Mouse (Mus musculus): ENCODE measurements around the gene Bean1. TPM values are rescaled to one million over a fixed set of nuclear protein-coding genes. Genes with fewer than 3 reads are reported as not detected.
"Not testable (repeated sequence)": the region's sequence is repeated elsewhere in the genome, so short reads cannot be mapped to it uniquely, and the experiment has no call there.

Bean1 gene
- total RNA-seq, 2 experiments from 2014 or later, result 9.5 to 11.2 TPM

DNA sequence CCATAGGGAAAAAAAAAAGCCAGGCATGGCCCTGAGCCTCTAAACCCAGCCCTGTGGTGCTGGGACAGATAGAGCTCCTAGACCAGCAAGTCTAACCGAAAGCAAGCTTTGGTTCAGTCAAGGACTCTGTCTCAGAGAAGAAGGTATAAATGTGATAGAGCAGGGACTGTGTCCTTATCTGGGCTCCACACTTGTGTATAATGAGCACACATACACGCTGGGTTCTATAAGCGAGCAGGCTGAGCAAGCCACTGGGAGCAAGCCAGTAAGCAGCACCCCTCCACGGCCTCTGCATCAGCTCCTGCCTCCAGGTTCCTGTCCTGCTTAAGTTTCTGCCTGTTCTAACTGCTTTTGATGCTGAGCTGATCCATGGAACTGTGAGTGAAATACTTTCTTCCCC is 61.8 kb downstream of the Bean1 start:
- intact Hi-C loops (cut with DNase I), result no loop called here
- DNase-seq (ENCODE audit: low spot score in 2 of 2), result no peak

DNA sequence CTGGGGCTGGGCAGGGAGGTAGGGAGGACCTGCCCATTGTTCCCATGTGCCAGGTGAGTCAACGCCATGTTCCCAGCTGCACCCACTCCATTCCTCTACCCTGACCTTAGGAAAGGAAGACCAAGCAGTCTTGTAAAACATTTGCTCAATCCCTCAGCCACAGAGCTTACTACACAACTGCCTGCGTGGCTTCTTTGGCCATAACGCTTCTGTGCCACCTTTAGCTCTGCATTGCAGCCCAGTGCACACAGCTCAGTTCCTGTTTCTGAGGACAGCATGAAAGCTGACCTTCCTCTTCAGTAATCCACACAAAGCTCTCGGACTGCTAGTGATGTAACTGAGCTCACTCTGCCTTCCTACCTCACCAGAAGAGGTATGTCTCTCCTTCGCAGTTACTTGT is 62.7 kb downstream of the Bean1 start:
- intact Hi-C loops (cut with DNase I), result no loop called here

DNA sequence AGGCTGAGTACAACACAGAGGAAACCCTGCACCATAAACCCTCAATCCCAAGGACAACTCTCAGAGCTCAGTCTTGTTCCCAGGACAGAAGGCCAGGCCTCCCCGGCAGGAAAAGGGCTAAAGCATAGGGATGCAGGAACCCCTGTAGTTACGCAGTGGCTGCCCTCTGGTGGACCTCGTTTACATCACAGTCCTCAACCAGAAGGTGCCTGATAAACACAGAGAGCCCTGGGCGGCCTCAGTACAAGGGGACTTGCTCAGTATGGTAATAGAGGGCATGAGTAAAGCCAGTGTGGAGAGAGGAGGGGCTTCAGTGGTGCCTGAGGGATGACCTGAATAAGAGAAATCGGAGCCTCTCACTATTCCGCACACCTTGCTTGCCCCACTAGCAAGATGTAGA is 64.3 kb downstream of the Bean1 start:
- no peak for DNase-seq (ENCODE audit: low spot score in 2 of 2)
- intact Hi-C loops (cut with DNase I), result no loop called here

More for the DNA sequence above, 62.7 kb downstream of the Bean1 start:
- DNase-seq (ENCODE audit: low spot score in 2 of 2), result no peak

DNA sequence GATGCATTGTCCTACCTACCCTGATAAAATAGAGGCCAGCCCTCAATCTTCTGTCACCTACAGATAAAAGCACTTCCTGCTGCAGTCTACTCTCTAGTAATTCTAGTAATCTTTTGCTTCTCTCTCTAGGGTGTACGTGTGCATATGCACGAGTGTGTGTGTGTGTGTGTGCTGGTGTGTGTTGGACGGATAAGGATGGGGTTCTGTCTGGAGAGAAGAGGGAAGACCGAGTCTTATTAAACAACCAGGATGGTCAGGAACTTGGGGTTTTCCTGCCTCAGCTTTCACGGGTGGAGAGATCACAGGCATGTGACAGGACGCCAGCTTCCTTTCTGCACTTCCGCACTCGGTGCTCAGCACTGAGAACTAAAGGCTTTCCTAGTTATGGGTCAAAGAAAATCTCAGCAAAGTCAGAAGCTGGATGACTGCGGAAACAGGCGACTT is 69.2 kb downstream of the Bean1 start:
- intact Hi-C loops (cut with DNase I), result no loop called here

DNA sequence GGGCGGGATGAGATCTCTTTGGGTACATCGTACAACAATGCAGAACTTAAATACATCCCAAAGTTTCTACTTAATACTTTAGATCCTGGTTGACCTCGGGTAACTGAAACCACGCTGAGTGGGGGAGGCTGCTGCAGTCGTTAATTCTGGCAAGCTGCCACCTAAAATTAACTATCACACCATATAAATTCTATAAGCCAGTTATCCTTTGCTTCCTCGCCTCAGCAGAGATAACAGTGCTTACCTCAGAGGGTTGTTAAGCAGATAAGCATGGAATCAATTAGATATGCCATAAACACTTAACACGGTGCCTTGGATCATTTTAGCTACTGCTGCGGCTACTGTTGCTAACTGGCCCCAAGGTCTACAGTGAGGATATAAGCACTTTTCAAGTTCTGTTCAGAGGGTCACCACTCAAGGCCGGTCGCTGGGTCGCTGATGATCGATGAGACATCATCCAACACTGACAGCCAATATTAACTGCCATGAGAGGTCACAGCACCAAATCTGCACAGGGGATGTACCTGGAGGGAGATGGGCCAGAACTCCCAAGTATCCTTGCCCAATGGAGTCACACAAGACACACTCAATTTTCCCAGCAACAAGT is 71.9 kb downstream of the Bean1 start:
- intact Hi-C loops (cut with DNase I), result no loop called here
- no peak for DNase-seq (ENCODE audit: low spot score in 2 of 2)

More for the DNA sequence above, 69.2 kb downstream of the Bean1 start:
- DNase-seq (ENCODE audit: low spot score in 2 of 2), result no peak

DNA sequence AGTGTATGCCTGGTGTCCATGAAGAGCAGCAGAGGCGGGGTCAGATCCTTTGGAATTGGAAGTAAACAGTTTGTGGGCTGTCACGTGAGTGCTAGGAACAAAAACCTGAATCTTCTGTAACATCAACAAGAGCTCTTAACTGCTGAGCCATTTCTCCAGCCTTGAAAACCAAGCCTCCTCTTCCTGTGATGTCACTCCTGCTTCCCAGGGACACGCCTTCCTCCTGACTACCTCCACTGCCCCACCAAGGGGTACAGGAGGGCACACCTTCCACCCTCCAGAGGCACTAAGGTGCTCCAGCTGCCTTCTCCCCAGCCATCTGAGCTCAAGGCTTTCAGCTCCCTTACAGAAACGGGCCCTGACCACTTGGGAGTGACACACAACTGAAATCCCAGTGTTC is 76.4 kb downstream of the Bean1 start:
- intact Hi-C loops (cut with DNase I), result no loop called here
- DNase-seq (ENCODE audit: low spot score in 2 of 2), result no peak

DNA sequence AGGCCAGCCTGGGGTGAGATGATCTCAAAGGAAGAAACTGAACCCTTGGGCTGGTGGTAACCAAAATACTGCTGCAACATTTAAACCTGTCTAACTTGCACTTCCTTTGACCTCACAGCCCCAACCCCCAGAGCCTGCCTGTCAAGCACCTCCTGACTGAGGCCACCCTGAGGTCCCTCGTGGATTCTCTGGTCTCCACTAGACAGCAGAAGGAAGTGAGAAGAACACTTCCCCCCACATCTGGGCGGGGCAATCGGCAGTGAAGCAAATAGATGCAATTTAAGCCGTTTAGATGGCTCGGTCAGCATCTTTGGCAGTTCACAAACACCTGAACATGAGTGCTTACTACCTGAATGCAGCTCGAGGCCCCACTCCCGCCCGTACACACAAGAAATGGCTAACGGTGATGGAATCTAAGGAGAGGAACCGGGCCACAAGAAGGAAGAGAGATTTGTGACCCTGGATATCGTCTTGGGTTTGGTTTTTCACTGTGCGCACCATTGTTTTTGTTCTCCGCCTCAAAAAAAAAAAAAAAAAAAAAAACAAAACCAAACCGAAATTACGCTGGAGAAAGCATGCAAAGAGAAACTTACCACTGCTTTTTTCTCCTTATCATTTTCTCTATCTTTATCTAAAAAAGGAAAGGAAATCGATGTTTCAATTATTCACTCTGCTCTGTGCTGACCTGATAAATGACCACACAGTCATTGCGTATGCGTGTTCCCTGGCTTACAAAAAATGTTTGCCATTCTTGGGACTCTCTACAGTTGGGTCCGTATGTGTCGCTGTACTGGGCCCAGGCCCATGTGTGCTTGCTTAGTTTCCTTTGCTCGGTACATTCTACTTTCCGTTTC is 77.0 kb downstream of the Bean1 start:
- no peak for DNase-seq (ENCODE audit: low spot score in 2 of 2)

DNA sequence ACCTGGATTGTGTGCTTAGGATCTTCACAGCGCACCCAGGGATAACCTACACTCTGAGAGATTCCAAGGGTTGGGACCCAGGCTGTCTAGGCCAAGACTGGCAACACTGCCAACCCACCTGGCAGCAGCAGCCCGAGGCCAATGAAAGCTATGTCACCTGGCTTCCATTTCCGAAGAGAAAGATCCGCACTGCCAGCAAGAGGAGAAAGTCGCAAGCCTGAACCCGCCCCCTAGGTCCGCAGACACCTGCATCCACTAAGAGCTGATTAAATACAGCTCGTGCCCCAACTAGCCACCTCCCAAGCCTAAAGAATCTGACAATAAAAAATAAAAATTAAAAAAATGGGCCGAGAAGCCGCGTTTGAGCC is 77.7 kb downstream of the Bean1 start:
- DNase-seq (ENCODE audit: low spot score in 2 of 2), result no peak
- intact Hi-C loops (cut with DNase I), result loop anchor here (2.0 kb wide), 1 partner anchor 93 kb away; no protein-coding TSS in a partner anchor

More for the DNA sequence above, 77.0 kb downstream of the Bean1 start:
- intact Hi-C loops (cut with DNase I), result no loop called here

DNA sequence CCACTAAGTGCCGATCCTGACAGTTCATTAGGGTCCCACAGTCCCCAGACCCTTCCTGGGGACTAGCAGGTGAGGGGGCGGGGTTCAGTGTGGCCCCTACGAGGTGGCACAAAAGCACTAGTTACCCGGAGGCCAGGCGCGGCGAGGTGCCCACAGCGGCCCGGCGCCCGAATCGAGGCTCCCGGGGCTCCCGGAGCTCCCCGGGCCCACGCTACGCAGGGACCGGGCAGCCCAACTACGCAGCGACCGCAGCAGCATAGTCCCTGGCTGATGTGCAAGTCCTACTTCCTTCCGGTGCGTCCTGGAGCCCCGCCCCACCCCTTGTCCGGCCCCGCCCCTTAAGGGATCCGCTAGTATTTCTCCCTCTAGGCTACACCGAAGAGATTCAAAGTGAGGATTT is 78.0 kb downstream of the Bean1 start, which contains the start of gene Tk2:
Gene Tk2, minus strand, starts transcription at position 283 of the 400 bp plus-strand sequence.
- peak; percentile 80 for DNase-seq (ENCODE audit: low spot score in 2 of 2)
- intact Hi-C loops (cut with DNase I), result loop anchor here (2.0 kb wide), 1 partner anchor 93 kb away; no protein-coding TSS in a partner anchor

DNA sequence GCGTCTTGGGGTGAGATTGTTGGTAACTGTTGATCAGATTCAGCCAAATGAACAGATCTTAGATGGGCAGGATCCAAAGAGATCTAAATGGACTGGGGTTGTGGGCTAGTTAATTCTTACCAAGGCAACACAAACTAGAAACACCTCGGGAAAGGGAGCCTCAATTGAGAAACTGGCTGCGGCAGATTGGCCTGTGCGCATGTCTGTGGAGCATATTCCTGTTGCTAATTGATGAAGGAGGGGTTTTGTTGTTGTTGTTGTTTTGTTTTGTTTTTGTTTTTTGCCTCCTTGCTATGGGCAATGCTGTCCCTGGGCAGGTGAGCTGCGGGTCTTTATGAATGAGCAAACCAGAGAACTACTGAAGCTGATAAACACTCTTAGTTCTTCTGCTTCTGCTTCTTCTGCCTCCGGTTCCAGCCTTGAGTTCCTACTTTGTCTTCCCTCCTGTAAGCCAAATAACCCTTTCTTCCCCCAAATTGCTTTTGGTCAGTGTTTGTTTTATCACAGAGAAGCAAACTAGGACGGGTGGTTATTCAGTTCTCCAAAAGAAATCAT is 79.3 kb downstream of the Bean1 start:
- DNase-seq (ENCODE audit: low spot score in 2 of 2), result no peak
- intact Hi-C loops (cut with DNase I), result loop anchor here (2.0 kb wide), 1 partner anchor 91 kb away; no protein-coding TSS in a partner anchor

DNA sequence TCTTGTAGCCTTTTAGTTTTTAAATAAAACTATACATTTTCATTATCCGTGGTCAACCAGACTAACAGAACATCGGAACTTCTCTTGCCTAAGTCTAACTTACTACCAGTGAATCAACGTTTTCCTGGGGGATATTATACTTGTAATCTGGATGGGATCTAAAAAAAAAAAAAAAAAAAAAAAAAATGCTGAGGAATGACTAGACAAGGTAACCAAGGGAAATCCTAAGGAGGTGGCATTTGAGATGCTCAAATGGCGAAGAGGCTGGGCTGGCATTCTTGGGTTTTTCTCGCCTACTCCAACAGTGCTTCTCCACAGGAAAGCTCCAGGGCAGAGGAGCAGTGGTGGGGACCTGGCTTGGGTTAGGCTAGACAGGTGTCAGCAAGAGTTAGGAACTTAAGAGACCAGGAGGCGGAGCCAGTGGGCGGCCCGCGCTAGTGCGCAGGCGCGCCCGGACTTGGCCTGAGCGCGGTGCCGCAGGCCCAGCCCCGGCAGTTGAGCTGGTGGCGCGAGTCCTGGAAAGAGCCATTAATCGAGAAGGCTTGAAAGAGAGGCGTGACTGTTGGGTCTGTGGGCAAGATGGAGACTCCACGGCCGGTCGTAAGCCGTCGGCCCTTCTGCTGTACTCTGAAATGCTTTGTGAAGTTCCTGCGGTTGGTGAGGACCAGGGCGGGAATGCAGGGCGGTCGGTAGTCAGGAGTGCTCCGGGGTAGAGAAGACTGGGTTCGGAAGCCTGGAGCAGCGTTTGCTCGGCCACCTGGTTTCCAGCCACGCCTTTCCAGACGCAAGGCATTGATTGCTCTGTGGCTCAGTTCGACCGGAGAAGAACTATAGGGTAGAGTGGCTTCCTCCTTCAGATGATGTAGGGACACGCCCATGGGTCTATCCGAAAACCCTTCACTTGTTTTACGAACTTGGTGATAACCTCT is 80.5 kb downstream of the Bean1 start, which contains the start of gene Cklf:
Gene Cklf, plus strand, starts transcription at position 423 of the 929 bp plus-strand sequence.
- peak; percentile 76 to 80 for DNase-seq (ENCODE audit: low spot score in 2 of 2)

DNA sequence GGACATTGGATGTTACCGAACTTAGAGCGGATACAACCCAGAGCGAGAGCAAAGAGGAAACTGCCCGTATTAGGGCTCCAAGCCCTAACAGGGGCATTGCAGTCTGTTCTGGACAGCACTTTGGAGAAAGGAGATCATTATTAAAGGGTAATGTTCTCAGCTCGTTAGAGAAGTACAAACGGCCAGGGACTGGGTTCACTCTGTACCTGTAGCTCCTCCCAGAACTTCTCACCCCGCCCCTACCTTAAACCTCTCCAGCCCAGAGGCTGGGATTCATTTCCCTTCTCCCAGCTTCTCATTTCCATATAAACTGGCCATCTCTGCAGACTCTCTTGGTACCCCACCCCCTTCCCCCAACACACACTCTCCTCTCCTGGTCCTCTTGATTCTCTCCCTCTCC is 81.2 kb downstream of the Bean1 start:
- intact Hi-C loops (cut with DNase I), result loop anchor here (2.0 to 5.0 kb wide), 2 partner anchors 191 to 286 kb away; partner anchors contain the start of gene Dync1li2
- no peak for DNase-seq (ENCODE audit: low spot score in 2 of 2)

More for the DNA sequence above, 80.5 kb downstream of the Bean1 start, which contains the start of gene Cklf:
- intact Hi-C loops (cut with DNase I), result loop anchor here (2.0 to 5.0 kb wide), 2 partner anchors 192 to 287 kb away; partner anchors contain the start of gene Dync1li2

DNA sequence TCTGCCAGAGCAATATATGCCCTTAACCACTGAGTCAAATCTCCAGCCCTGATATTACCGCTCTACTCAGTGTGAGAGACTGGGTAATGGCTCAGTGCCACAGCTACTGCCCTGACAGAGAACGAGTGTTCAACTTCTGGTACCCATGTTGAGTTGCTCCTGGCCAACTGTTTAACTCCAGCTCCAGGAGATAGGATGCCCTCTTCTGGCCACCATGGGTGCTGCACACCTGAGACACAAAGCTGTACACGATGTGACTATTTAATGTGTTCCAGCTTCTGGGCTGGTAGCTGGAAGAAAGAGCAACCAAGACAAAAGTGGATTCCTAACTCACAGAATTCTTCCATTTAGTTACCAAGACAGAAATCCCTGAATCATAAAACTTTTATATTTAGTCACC is 82.8 kb downstream of the Bean1 start:
- DNase-seq (ENCODE audit: low spot score in 2 of 2), result no peak
- intact Hi-C loops (cut with DNase I), result loop anchor here (5.0 kb wide), 1 partner anchor 284 kb away; no protein-coding TSS in a partner anchor

DNA sequence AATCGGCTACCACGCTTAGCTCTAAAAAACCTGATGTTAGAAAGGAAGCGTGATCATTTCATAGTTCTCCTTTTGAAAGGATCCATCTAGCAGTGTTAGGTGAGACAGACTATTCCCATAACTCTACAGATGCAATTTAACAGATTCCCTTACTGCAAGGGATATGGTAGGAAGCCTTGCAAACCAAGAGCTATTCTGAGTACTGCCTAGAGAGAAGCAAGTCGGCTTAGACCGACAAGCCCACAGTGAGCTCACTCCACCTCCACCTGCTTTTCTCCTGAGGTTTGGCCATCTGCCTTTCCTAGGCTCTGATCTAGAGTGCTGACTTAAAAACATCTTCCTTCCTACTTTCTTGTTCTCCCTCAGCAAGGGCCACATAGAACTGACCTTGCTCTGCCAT is 91.6 kb downstream of the Bean1 start:
- DNase-seq (ENCODE audit: low spot score in 2 of 2), result peak in 1 of 2 experiments; percentile 28
- intact Hi-C loops (cut with DNase I), result not testable (repeated sequence)

DNA sequence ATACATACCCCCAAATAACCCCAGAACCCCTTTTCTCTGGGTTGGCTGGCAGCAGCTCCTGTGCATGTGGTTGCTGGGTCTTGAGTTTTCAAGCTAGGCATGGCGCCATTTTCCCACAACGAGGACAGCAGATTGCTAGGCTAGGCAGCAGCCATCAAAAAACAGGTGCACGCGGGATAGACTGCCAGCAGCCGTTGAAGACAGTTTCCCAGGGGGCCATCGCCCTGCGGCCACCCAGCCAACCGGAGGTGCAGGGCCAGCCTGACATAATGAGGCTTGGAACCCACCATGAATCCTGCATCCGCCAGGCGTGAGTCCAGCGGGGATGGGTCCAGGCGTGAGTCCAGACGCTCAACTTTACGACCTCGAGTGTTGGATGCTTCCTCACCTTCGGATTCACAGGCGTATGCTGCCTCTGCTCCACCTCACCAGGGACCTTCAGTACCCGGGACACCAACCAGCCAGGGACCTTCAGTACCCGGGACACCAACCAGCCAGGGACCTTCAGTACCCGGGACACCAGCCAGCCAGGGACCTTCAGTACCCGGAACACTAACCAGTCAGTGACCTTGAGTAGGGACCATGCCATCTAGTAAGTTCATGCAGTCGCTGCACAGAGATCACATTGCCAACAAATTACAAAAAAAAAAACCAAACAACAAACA is 94.2 kb downstream of the Bean1 start:
- intact Hi-C loops (cut with DNase I), result not testable (repeated sequence)

DNA sequence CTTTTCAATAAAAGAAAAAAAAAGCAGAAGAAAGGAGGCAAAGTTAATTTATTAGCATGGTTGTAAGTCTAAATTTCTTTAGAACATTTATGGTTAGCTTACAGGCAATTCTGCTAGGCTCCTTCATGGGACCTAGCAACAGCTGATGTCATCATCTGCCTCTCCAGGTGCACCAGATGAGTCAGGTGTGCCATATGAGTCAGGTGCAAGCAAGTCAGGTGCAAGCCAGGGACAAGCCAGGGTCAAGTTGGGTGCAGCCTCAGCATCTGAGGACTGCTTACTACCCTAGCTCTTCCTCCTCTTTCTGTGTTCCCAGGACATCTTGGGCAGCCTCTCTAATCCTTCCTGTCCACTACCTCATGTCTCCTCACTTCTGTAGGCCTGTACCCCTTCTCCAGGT is 98.1 kb downstream of the Bean1 start:
- DNase-seq (ENCODE audit: low spot score in 2 of 2), result no peak
- intact Hi-C loops (cut with DNase I), result no loop called here

More for the DNA sequence above, 94.2 kb downstream of the Bean1 start:
- not testable (repeated sequence) for DNase-seq (ENCODE audit: low spot score in 2 of 2)
